Mouse (Mus musculus) heart, adult 8-10 months (tissue): ENCODE data around the gene Dlg1. TPM values are rescaled to one million over a fixed set of nuclear protein-coding genes. Genes with fewer than 3 reads are reported as not detected.

Experiments
- DNase-seq: peaks from one replicate; pipeline ENCODE4 v3.0.0; 2022; ENCODE audit warnings: low spot score
- total RNA-seq, 4 experiments: library from RNA; stranded (reverse); gene quantifications; 2 replicates each; pipeline ENCODE4 v1.2.4; 2022

Gene Dlg1
- total RNA-seq, 4 experiments from 2014 or later = 57.3 to 66.3 (median 58.5) TPM

- DNase-seq = no peak
Measured at GRCm38 (mm10) chr16:31905331-31905730, 242.1 kb downstream of the Dlg1 start.

DNA sequence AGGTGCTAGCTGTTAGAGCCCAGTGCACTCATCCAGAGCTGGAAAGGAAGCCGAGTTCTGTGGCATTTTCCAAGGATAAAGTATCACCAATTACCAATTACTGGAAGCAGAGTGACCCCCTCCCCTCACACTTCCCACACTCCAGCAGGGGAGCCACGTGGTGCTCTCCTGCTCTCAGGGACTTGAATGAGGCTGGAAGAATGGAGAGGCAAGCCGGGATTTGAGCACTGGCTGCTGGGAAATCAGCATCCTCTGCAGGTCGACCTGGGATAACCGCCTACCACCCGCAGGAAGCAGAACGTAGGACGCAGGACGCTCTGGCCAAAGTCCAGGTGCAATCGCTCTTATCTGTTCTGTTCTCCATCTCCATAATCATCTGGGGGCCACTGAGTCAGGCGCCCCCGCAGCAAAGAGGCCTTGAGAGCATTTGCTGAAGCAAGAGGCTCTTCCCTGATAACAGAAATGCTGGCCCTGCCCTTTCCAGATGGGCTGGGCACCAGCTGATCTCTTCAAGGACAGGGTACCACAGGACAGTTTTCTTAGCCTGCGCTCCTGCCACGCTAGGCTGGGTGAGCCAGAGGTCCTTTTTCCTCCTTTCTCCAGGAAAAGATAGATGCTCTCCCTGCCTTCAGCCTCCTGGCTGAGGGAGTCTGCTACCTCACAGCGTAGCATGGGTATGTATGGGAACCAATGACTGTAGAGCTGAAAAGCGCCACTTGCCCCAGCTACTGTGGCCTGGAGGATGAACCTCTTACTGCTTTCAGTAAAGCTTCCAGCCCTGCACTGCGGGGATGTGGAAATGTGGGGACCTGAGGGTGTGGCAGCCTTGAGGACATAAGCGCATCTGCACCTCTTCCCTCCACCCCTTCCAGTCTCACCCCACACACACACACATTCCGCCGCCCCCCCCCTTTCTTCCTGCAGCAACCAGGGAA is 242.9 kb downstream of the Dlg1 start:
- no peak for DNase-seq

DNA sequence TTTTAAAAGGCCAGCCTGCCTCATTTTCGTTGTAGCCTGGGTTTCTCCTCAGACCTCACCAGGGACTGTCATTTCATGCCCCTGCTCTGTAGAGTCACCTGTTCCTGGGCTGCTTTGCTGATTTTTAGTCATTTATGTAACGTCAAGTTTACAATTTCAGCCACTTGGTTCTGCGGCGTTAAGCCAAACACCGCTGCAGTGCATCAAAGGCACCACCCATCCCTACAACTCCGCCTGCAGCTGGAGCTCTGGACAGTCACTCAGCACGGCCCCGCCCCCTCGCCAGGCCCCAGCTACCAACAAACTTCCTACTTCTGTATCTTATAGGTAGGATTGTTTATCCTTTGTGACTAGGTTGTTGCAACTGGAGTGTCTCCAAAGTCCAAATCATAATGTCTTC is 243.7 kb downstream of the Dlg1 start:
- no peak for DNase-seq

DNA sequence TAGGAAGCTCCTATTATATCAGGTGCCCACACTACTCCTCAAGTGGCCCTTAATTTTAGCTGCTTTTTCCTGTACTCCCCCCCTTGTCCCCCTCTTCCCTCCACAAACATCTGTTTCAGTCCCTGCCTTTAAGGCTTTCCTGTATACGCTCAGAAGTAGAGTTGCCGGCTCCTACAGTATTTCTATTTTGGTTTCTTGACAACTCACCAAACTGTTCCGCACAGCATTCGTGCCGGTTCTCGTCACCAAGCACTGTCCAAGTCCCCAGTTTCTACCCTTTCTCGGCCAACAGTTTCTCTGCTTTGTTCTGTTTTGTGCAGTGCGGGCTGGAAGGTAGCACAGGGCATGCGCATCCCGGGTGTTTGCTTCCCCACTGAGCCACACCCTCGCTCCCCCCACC is 245.7 kb downstream of the Dlg1 start:
- DNase-seq = no peak

GRCm38 (mm10) chr16:31910281-31910847 is 247.1 kb downstream of the Dlg1 start:
- no peak for DNase-seq

GRCm38 (mm10) chr16:31917776-31918175 is 254.5 kb downstream of the Dlg1 start:
- DNase-seq = no peak

DNA sequence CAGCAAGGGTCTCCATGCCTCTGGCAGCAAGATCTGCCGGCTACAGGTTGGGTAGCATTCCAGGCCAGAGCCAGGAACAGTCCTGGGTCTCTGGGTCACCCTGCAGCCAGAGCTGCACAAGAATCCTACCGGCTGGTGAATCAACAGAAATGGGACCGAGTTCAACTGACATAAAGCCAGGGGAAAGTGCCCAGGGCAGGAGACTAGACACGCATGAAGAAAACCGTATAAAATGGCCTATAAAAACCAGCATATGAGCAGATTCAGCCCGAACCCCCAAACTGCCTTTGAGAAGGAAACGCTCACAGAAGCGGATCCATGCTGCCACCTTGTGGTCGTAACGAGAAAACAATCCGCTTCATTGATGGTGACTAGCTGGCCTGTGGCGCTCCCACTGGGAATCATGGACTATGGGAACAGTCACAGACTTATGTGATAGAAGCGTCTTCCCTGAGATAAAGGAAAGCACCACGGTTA is 255.0 kb downstream of the Dlg1 start:
- DNase-seq = peak; percentile 67

GRCm38 (mm10) chr16:31924368-31924767 is 261.1 kb downstream of the Dlg1 start:
- DNase-seq = no peak

Other genes with a start within 250 kb of the Dlg1 start
- 100 to 1,000 TPM; 234 to 417 (median 264) TPM for gene Bdh1, start 241.2 kb upstream of the Dlg1 start, total RNA-seq
- not detected for gene Meltf, start 215.4 kb downstream of the Dlg1 start, total RNA-seq